24 mouse cellular contexts compared by ENCODE assay signal in genomic region chr9:43236106-43236505, GRCm38 (mm10). TPM values are rescaled to one million over a fixed set of nuclear protein-coding genes. Genes with fewer than 3 reads are reported as not detected.
A peak's percentile ranks its signal among the peaks of the same experiment; 100 is the strongest.
DNase-seq lines count a peak whose midpoint lies in the region; ATAC-seq and TF ChIP-seq lines count a peak whose summit lies in the region.
"Had no signal": no experiment of that assay in that cellular context is flagged by ENCODE, and none has a peak within 500 bp of the region (broad histone marks: within the 10 kb centered on the region; RNA-seq: fewer than 3 reads in every experiment).

No protein-coding gene starts in this region.

- WGBS in heart, embryonic 10.5 days = 84% methylated on average over 1 of the region's 1 CpGs
- WGBS in lung, embryonic 14.5 days = 83% methylated on average over 1 of the region's 1 CpGs
- WGBS in stomach, embryonic 16.5 days = 80% methylated on average over 1 of the region's 1 CpGs

- peak overlapping the region; percentile 56 for H3K27ac ChIP-seq in heart, embryonic 10.5 days
- peak overlapping the region; percentile 27; the same call in 1 of the 2 replicates for H3K27ac ChIP-seq in lung, embryonic 14.5 days (ENCODE audit: low read depth)
- no peak overlapping the region for H3K27ac ChIP-seq in stomach, embryonic 16.5 days (ENCODE audit: low read length)
- H3K27ac ChIP-seq: embryonic facial prominence, embryonic 13.5 days; hindbrain, embryonic 10.5 days; midbrain, embryonic 10.5 days had no signal

- no peak overlapping the region for H3K4me3 ChIP-seq in heart, embryonic 10.5 days
- H3K4me3 ChIP-seq in lung, embryonic 14.5 days (ENCODE audit: low read depth, low read length) = no peak overlapping the region
- no peak overlapping the region for H3K4me3 ChIP-seq in stomach, embryonic 16.5 days (replicated peaks; ENCODE audit: low read length)
- H3K4me3 ChIP-seq: embryonic facial prominence, embryonic 13.5 days; hindbrain, embryonic 10.5 days; midbrain, embryonic 10.5 days had no signal

- 0 out of 2 replicates have a peak, but pooled peaks cover 2% of the 10 kb centered on the region for H3K36me3 ChIP-seq in heart, embryonic 10.5 days
- H3K36me3 ChIP-seq in lung, embryonic 14.5 days (ENCODE audit: insufficient read depth) = peaks cover 38% of the 10 kb centered on the region
- no peaks in the 10 kb centered on the region for H3K36me3 ChIP-seq in stomach, embryonic 16.5 days (ENCODE audit: control insufficient read depth, insufficient read depth, low read length)
- H3K36me3 ChIP-seq: hindbrain, embryonic 10.5 days; midbrain, embryonic 10.5 days had no signal

- no peak overlapping the region for H3K9ac ChIP-seq in lung, embryonic 14.5 days
- H3K9ac ChIP-seq in stomach, embryonic 16.5 days (ENCODE audit: low read length) = no peak overlapping the region
- H3K9ac ChIP-seq: forebrain, postnatal 0 days had no signal

- H3K4me2 ChIP-seq in lung, embryonic 14.5 days = 0 out of 2 replicates have a peak overlapping the region, but pooled peaks have one; percentile 18
- 0 out of 2 replicates have a peak overlapping the region, but pooled peaks have one; percentile 63 for H3K4me2 ChIP-seq in stomach, embryonic 16.5 days (ENCODE audit: low read depth, low read length)

- H3K27me3 ChIP-seq in heart, embryonic 10.5 days (ENCODE audit: insufficient read depth, poor library complexity, severe bottlenecking) = no peaks in the 10 kb centered on the region
- no peaks in the 10 kb centered on the region for H3K27me3 ChIP-seq in lung, embryonic 14.5 days (ENCODE audit: insufficient read depth, low read length)
- no peaks in the 10 kb centered on the region for H3K27me3 ChIP-seq in stomach, embryonic 16.5 days (ENCODE audit: control insufficient read depth, insufficient read depth, low read length)
- H3K27me3 ChIP-seq: embryonic facial prominence, embryonic 13.5 days had no signal

- no peak for DNase-seq in heart, embryonic 10.5 days (ENCODE audit: low spot score)
- no peak for DNase-seq in heart, postnatal 36 days
- DNase-seq in lung, embryonic 14.5 days = no peak
- no peak for DNase-seq in lung, postnatal 25 days (ENCODE audit: low spot score)
- peak; percentile 26 for DNase-seq in NIH3T3 (ENCODE audit: low read depth)
- DNase-seq in embryo, embryonic 11 days = no peak
- DNase-seq: adrenal gland, postnatal 14 days; cerebellum, adult 9-11 months; forebrain, postnatal 0 days; layer of hippocampus, postnatal 36 days; lung, postnatal 4 days; right cerebral cortex, postnatal 14 days; spleen, adult 18-20 months had no signal

- no peak for ATAC-seq in lung, embryonic 14.5 days (ENCODE audit: insufficient read depth)
- no peak for ATAC-seq in stomach, embryonic 16.5 days (ENCODE audit: insufficient read depth, low FRiP score)
- ATAC-seq: activated CD4-positive, CD25-positive, alpha-beta regulatory T cell, adult 4 months; forebrain, postnatal 0 days had no signal

- intact Hi-C loops in heart, postnatal 36 days (cut with DNase I) = no loop called here

- no peaks in the 10 kb centered on the region for H3K9me3 ChIP-seq in heart, embryonic 10.5 days
- no peaks in the 10 kb centered on the region for H3K9me3 ChIP-seq in lung, embryonic 14.5 days (ENCODE audit: low read depth, low read length)
- no peaks in the 10 kb centered on the region for H3K9me3 ChIP-seq in stomach, embryonic 16.5 days (replicated peaks; ENCODE audit: control insufficient read depth, low read length)
- H3K9me3 ChIP-seq: embryonic facial prominence, embryonic 13.5 days; hindbrain, embryonic 10.5 days; midbrain, embryonic 10.5 days had no signal

- H3K4me1 ChIP-seq in heart, embryonic 10.5 days = peaks cover 95% of the 10 kb centered on the region
- peaks cover 54% of the 10 kb centered on the region for H3K4me1 ChIP-seq in lung, embryonic 14.5 days (ENCODE audit: insufficient read depth)
- peaks cover 66% of the 10 kb centered on the region for H3K4me1 ChIP-seq in stomach, embryonic 16.5 days (ENCODE audit: control insufficient read depth, insufficient read depth, low read length)

- no peak for TF ChIP-seq CTCF in lung, embryonic 14.5 days (IDR thresholded peaks at IDR 0.05; ENCODE audit: low read depth)

RNA-seq across cellular contexts. Expression of gene Oaf, which starts 3.6 kb away (rescaled TPM):
- polyA plus RNA-seq in heart, embryonic 10.5 days (2016; fragmentation: Nextera tagmentation; extraction: Ambion mirVana) = 31.1 and 39.8 TPM in 2 replicates
- total RNA-seq in heart, postnatal 36 days (2021) = 1 to 10 TPM; 8.2 to 8.9 TPM
- 84.5 and 95.4 TPM in 2 replicates for polyA plus RNA-seq in lung, embryonic 14.5 days (2014; fragmentation: Nextera tagmentation; extraction: Ambion mirVana)
- polyA plus RNA-seq in stomach, embryonic 16.5 days (2015; fragmentation: Nextera tagmentation; extraction: Ambion mirVana) = 31.4 and 36.2 TPM in 2 replicates
- total RNA-seq: neutrophil, adult 5-6 weeks had no signal

RNA-seq across cellular contexts. Expression of gene Pou2f3, which starts 25.9 kb away (rescaled TPM):
- 0.10 TPM in 1 of 2 replicates, not detected in the other for polyA plus RNA-seq in heart, embryonic 10.5 days (2016; fragmentation: Nextera tagmentation; extraction: Ambion mirVana)
- under 1 TPM; 0.14 to 0.27 TPM for total RNA-seq in heart, postnatal 36 days (2021)
- 0.08 and 0.16 TPM in 2 replicates for polyA plus RNA-seq in lung, embryonic 14.5 days (2014; fragmentation: Nextera tagmentation; extraction: Ambion mirVana)
- 0.97 and 0.98 TPM in 2 replicates for polyA plus RNA-seq in stomach, embryonic 16.5 days (2015; fragmentation: Nextera tagmentation; extraction: Ambion mirVana)
- total RNA-seq: adrenal gland, postnatal 14 days; forebrain, postnatal 0 days; granulocyte monocyte progenitor cell, adult 5-6 weeks; left cerebral cortex, postnatal 14 days; neutrophil, adult 5-6 weeks had no signal
- polyA plus RNA-seq: activated CD4-positive, CD25-positive, alpha-beta regulatory T cell, adult 4 months; C2C12; forebrain, postnatal 0 days; liver, embryonic 14.5 days; midbrain, embryonic 10.5 days; midbrain, postnatal 0 days had no signal
